Mouse (Mus musculus): ENCODE measurements around the gene Krtap6-2. TPM values are rescaled to one million over a fixed set of nuclear protein-coding genes. Genes with fewer than 3 reads are reported as not detected.

Krtap6-2 gene
- not detected for polyA plus RNA-seq (2014; fragmentation: Illumina TruSeq; extraction: RNeasy Lipid Tissue Mini Kit (QIAGEN cat#74804); ENCODE audit: low read depth, low replicate concordance)

GRCm38 (mm10) chr16:89420011-89420410 is at the start of gene Krtap6-2:
Krtap6-2 (minus strand) TSS chr16:89420111.

GRCm38 (mm10) chr16:89403768-89404167 is 16.1 kb downstream of the Krtap6-2 start, which contains the start of gene Krtap21-1:
Krtap21-1 (minus strand) TSS chr16:89403868.

Other genes starting within 250 kb of the Krtap6-2 start
- gene 1110057P08Rik, start 245.4 kb downstream of the Krtap6-2 start, polyA plus RNA-seq (2014; fragmentation: Illumina TruSeq; extraction: RNeasy Lipid Tissue Mini Kit (QIAGEN cat#74804); ENCODE audit: low read depth, low replicate concordance) = not detected
- gene Krtap20-2, start 214.2 kb downstream of the Krtap6-2 start, polyA plus RNA-seq (2014; fragmentation: Illumina TruSeq; extraction: RNeasy Lipid Tissue Mini Kit (QIAGEN cat#74804); ENCODE audit: low read depth, low replicate concordance) = not detected
- not detected for gene Krtap21-1, start 16.2 kb downstream of the Krtap6-2 start, polyA plus RNA-seq (2014; fragmentation: Illumina TruSeq; extraction: RNeasy Lipid Tissue Mini Kit (QIAGEN cat#74804); ENCODE audit: low read depth, low replicate concordance)
- not detected for gene Krtap8-1, start 67.8 kb upstream of the Krtap6-2 start, polyA plus RNA-seq (2014; fragmentation: Illumina TruSeq; extraction: RNeasy Lipid Tissue Mini Kit (QIAGEN cat#74804); ENCODE audit: low read depth, low replicate concordance)
- not detected for gene Krtap7-1, start 88.2 kb upstream of the Krtap6-2 start, polyA plus RNA-seq (2014; fragmentation: Illumina TruSeq; extraction: RNeasy Lipid Tissue Mini Kit (QIAGEN cat#74804); ENCODE audit: low read depth, low replicate concordance)
- not detected for gene Krtap11-1, start 151.1 kb upstream of the Krtap6-2 start, polyA plus RNA-seq (2014; fragmentation: Illumina TruSeq; extraction: RNeasy Lipid Tissue Mini Kit (QIAGEN cat#74804); ENCODE audit: low read depth, low replicate concordance)

All from heart, adult 10 weeks (tissue).